Mouse (Mus musculus) left cerebral cortex, postnatal 25 days (tissue): Measurements from ENCODE around the gene Rdh16. TPM values are rescaled to one million over a fixed set of nuclear protein-coding genes. Genes with fewer than 3 reads are reported as not detected.
"Not testable (repeated sequence)": the region's sequence is repeated elsewhere in the genome, so short reads cannot be mapped to it uniquely, and the experiment has no call there.

Source experiments
- DNase-seq, 2 experiments: peaks; one replicate each; pipeline ENCODE4 v3.0.0; 2022; ENCODE audit warnings: low spot score in 2 of 2, mixed read lengths in 1 of 2
- intact Hi-C: fragments of 180-260 bp; cut with DNase I; formaldehyde crosslinking; loops from one replicate; pipeline ENCODE4 v1.15.1; 2025
- total RNA-seq, 2 experiments: library from RNA; stranded (reverse); gene quantifications; 2 replicates each; pipeline ENCODE4 v1.2.3; 2021

Rdh16 gene
- total RNA-seq, 2 experiments from 2014 or later = 0.11 to 0.14 TPM

GRCm38 (mm10) chr10:127888605-127889004, 87.7 kb downstream of the Rdh16 start, which contains the start of gene Rdh7:
Gene Rdh7, minus strand, starts transcription at chr10:127888817.
- intact Hi-C loops = no loop called here
- DNase-seq = no peak

GRCm38 (mm10) chr10:127891481-127891880, 90.5 kb downstream of the Rdh16 start:
- intact Hi-C loops = no loop called here

GRCm38 (mm10) chr10:127893163-127894022, 92.4 kb downstream of the Rdh16 start:
- DNase-seq, intact Hi-C loops: not testable (repeated sequence)

More at GRCm38 (mm10) chr10:127891481-127891880, 90.5 kb downstream of the Rdh16 start:
- DNase-seq = no peak

Other genes starting within 250 kb of the Rdh16 start
- gene Lrp1, start 180.0 kb upstream of the Rdh16 start, total RNA-seq = 100 to 1,000 TPM; 277 to 285 TPM
- gene Stat6, start 158.2 kb upstream of the Rdh16 start, total RNA-seq = 10 to 100 TPM in 1 of 2 experiments, 1 to 10 TPM in 1; 8.8 to 10.2 TPM
- gene Nemp1, start 134.3 kb upstream of the Rdh16 start, total RNA-seq = 1 to 10 TPM; 3.6 to 3.9 TPM
- 10 to 100 TPM; 40.2 to 43.9 TPM for gene Nab2, start 132.6 kb upstream of the Rdh16 start, total RNA-seq
- 1 to 10 TPM in 1 of 2 experiments, under 1 TPM in 1; 0.39 to 1.1 TPM for gene Myo1a, start 96.0 kb upstream of the Rdh16 start, total RNA-seq
- gene Tac2, start 76.7 kb upstream of the Rdh16 start, total RNA-seq = 10 to 100 TPM; 18.3 to 18.5 TPM
- 1 to 10 TPM; 8.5 to 8.7 TPM for gene Zbtb39, start 61.6 kb upstream of the Rdh16 start, total RNA-seq
- 1 to 10 TPM; 1.5 to 1.9 TPM for gene Gpr182, start 49.4 kb upstream of the Rdh16 start, total RNA-seq
- gene Rdh1, start 41.4 kb upstream of the Rdh16 start, total RNA-seq = under 1 TPM; 0.09 to 0.14 TPM
- not detected for gene Rdh16f1, start 41.4 kb upstream of the Rdh16 start, total RNA-seq
- gene Rdh9, start 24.8 kb upstream of the Rdh16 start, total RNA-seq = under 1 TPM; 0.53 to 0.55 TPM
- not detected for gene Rdh19, start 48.8 kb downstream of the Rdh16 start, total RNA-seq
- gene Rdh16f2, start 65.3 kb downstream of the Rdh16 start, total RNA-seq = not detected
- gene Rdh7, start 87.7 kb downstream of the Rdh16 start, total RNA-seq = not detected
- gene Sdr9c7, start 97.4 kb downstream of the Rdh16 start, total RNA-seq = not detected
- gene Hsd17b6, start 206.5 kb downstream of the Rdh16 start, total RNA-seq = not detected
- 1 to 10 TPM; 6.2 to 6.9 TPM for gene Prim1, start 214.0 kb downstream of the Rdh16 start, total RNA-seq
- 100 to 1,000 TPM; 308 to 327 TPM for gene Naca, start 234.4 kb downstream of the Rdh16 start, total RNA-seq